Comparison of ENCODE assay signal across 8 mouse cellular contexts in genomic region chr12:51843576-51844520, GRCm38 (mm10). TPM values are rescaled to one million over a fixed set of nuclear protein-coding genes. Genes with fewer than 3 reads are reported as not detected.
DNase-seq lines count a peak whose midpoint lies in the region; ATAC-seq and TF ChIP-seq lines count a peak whose summit lies in the region.

No protein-coding gene starts in this region.

- H3K9me3 ChIP-seq in lung, embryonic 14.5 days (ENCODE audit: low read depth, low read length) = no peaks in the 10 kb centered on the region
- H3K9me3 ChIP-seq in embryonic facial prominence, embryonic 15.5 days (replicated peaks) = no peaks in the 10 kb centered on the region
- no peaks in the 10 kb centered on the region for H3K9me3 ChIP-seq in limb, embryonic 13.5 days
- H3K9me3 ChIP-seq in neural tube, embryonic 15.5 days (replicated peaks) = no peaks in the 10 kb centered on the region

- no peak for TF ChIP-seq CTCF in lung, embryonic 14.5 days (IDR thresholded peaks at IDR 0.05; ENCODE audit: low read depth)

- DNase-seq in lung, embryonic 14.5 days = peak; percentile 17
- DNase-seq in lung, postnatal 4 days = no peak
- DNase-seq in gastrocnemius, postnatal 14 days = no peak
- no peak for DNase-seq in spleen, postnatal 10 days (ENCODE audit: low spot score in 2 of 2)
- no peak for DNase-seq in urinary bladder, adult 18-20 months (ENCODE audit: low spot score in 2 of 2)

- peak overlapping the region; percentile 72 for H3K4me2 ChIP-seq in lung, embryonic 14.5 days
- H3K4me2 ChIP-seq in embryonic facial prominence, embryonic 15.5 days (replicated peaks) = peak overlapping the region; percentile 67
- H3K4me2 ChIP-seq in limb, embryonic 13.5 days (replicated peaks) = peak overlapping the region; percentile 66
- peak overlapping the region; percentile 74 for H3K4me2 ChIP-seq in neural tube, embryonic 15.5 days

- H3K27ac ChIP-seq in lung, embryonic 14.5 days (ENCODE audit: low read depth) = peak overlapping the region; percentile 87
- peak overlapping the region; percentile 90 for H3K27ac ChIP-seq in embryonic facial prominence, embryonic 15.5 days (replicated peaks)
- no peak overlapping the region for H3K27ac ChIP-seq in limb, embryonic 13.5 days
- no peak overlapping the region for H3K27ac ChIP-seq in neural tube, embryonic 15.5 days (replicated peaks)

- WGBS in lung, embryonic 14.5 days = 24% methylated on average over 15 of the region's 15 CpGs
- WGBS in embryonic facial prominence, embryonic 15.5 days = 33% methylated on average over 15 of the region's 15 CpGs
- WGBS in limb, embryonic 13.5 days = 42% methylated on average over 15 of the region's 15 CpGs
- WGBS in neural tube, embryonic 15.5 days = 41% methylated on average over 15 of the region's 15 CpGs

- H3K4me1 ChIP-seq in lung, embryonic 14.5 days (ENCODE audit: insufficient read depth) = peaks cover 8% of the 10 kb centered on the region; the same call in 1 of the 2 replicates
- peaks cover 11% of the 10 kb centered on the region; the same call in 1 of the 2 replicates for H3K4me1 ChIP-seq in embryonic facial prominence, embryonic 15.5 days
- H3K4me1 ChIP-seq in limb, embryonic 13.5 days = peaks cover 7% of the 10 kb centered on the region; the same call in 1 of the 2 replicates
- H3K4me1 ChIP-seq in neural tube, embryonic 15.5 days = peaks cover 13% of the 10 kb centered on the region

- peak overlapping the region; percentile 52 for H3K4me3 ChIP-seq in lung, embryonic 14.5 days (ENCODE audit: low read depth, low read length)
- peak overlapping the region; percentile 62 for H3K4me3 ChIP-seq in embryonic facial prominence, embryonic 15.5 days (replicated peaks)
- peak overlapping the region; percentile 50 for H3K4me3 ChIP-seq in limb, embryonic 13.5 days
- H3K4me3 ChIP-seq in neural tube, embryonic 15.5 days (replicated peaks) = peak overlapping the region; percentile 51

- intact Hi-C loops in gastrocnemius, postnatal 14 days (cut with DNase I; ENCODE audit: low total_unique reads) = no loop called here

- ATAC-seq in lung, embryonic 14.5 days (ENCODE audit: insufficient read depth) = no peak
- ATAC-seq in embryonic facial prominence, embryonic 15.5 days (ENCODE audit: insufficient number of reproducible peaks, low FRiP score, low TSS enrichment, low read depth) = no peak
- ATAC-seq in limb, embryonic 13.5 days (ENCODE audit: low FRiP score, low read depth) = no peak
- ATAC-seq in neural tube, embryonic 15.5 days (ENCODE audit: low FRiP score) = 0 out of 2 replicates have a peak, but pooled peaks have one; percentile 26

- peak overlapping the region; percentile 77 for H3K9ac ChIP-seq in lung, embryonic 14.5 days
- peak overlapping the region; percentile 51; the same call in 1 of the 2 replicates for H3K9ac ChIP-seq in embryonic facial prominence, embryonic 15.5 days
- no peak overlapping the region for H3K9ac ChIP-seq in limb, embryonic 13.5 days
- H3K9ac ChIP-seq in neural tube, embryonic 15.5 days (replicated peaks) = no peak overlapping the region

- H3K27me3 ChIP-seq in lung, embryonic 14.5 days (ENCODE audit: insufficient read depth, low read length) = no peaks in the 10 kb centered on the region
- H3K27me3 ChIP-seq in embryonic facial prominence, embryonic 15.5 days = no peaks in the 10 kb centered on the region
- H3K27me3 ChIP-seq in limb, embryonic 13.5 days = no peaks in the 10 kb centered on the region
- no peaks in the 10 kb centered on the region for H3K27me3 ChIP-seq in neural tube, embryonic 15.5 days (replicated peaks)

- H3K36me3 ChIP-seq in lung, embryonic 14.5 days (ENCODE audit: insufficient read depth) = no peaks in the 10 kb centered on the region
- no peaks in the 10 kb centered on the region for H3K36me3 ChIP-seq in embryonic facial prominence, embryonic 15.5 days
- H3K36me3 ChIP-seq in limb, embryonic 13.5 days = no peaks in the 10 kb centered on the region
- H3K36me3 ChIP-seq in neural tube, embryonic 15.5 days = no peaks in the 10 kb centered on the region

RNA-seq across cellular contexts. Expression of gene Hectd1, which starts 14.5 kb away (rescaled TPM):
- polyA plus RNA-seq in lung, embryonic 14.5 days (2014; fragmentation: Nextera tagmentation; extraction: Ambion mirVana) = 46.6 and 46.8 TPM in 2 replicates
- polyA plus RNA-seq in embryonic facial prominence, embryonic 15.5 days (2015; fragmentation: Nextera tagmentation; extraction: Ambion mirVana) = 39.8 and 40.7 TPM in 2 replicates
- 44.2 and 45.4 TPM in 2 replicates for polyA plus RNA-seq in limb, embryonic 13.5 days (2015; fragmentation: Nextera tagmentation; extraction: Ambion mirVana)
- 36.0 and 37.6 TPM in 2 replicates for polyA plus RNA-seq in neural tube, embryonic 15.5 days (2015; fragmentation: Nextera tagmentation; extraction: Ambion mirVana)
- total RNA-seq in gastrocnemius, postnatal 14 days (2021) = 10 to 100 TPM; 79.2 to 97.2 TPM

Comparison
In these comparisons a context has a peak if more than half of its experiments do, and no peak if none do; other contexts are left out.
1. H3K27ac ChIP-seq: peak in lung, embryonic 14.5 days (single experiment) and embryonic facial prominence, embryonic 15.5 days (single experiment); none in limb, embryonic 13.5 days (single experiment) and neural tube, embryonic 15.5 days (single experiment).
2. H3K9ac ChIP-seq: peak in lung, embryonic 14.5 days (single experiment) and embryonic facial prominence, embryonic 15.5 days (single experiment); none in limb, embryonic 13.5 days (single experiment) and neural tube, embryonic 15.5 days (single experiment).
3. Peak in every context shown above with its lines, with median percentiles within 50 percentile points of each other: H3K4me2 ChIP-seq and H3K4me3 ChIP-seq.